In the genomic region with DNA sequence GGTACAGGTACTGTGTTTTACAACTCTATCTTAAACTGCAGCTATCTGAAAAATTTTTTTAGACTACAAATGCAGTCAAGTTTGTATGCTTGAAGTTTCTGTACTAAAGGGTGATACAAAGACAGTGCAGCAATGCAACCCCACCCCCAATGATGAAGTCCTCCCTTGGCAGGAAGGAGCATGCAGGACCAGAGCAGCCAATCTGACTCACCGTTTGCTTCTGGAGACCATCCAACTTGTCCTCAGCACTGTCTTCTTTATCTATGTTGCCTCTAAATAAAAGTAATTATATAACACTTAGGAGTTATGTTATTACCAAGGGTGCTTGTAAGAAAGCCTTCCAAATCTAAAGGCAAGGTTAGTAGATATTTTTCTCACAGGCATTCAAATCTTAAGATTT, we compare ENCODE assay signal across 13 mouse cellular contexts.
DNase-seq lines count a peak whose midpoint lies in the region; ATAC-seq lines count a peak whose summit lies in the region.
"Had no signal": no experiment of that assay in that cellular context is flagged by ENCODE, and none has a peak within 500 bp of the region (broad histone marks: within the 10 kb centered on the region; RNA-seq: fewer than 3 reads in every experiment).

No protein-coding gene starts in this region.

- no peak overlapping the region for H3K4me3 ChIP-seq in midbrain, embryonic 15.5 days
- H3K4me3 ChIP-seq: liver, embryonic 13.5 days had no signal

- H3K27me3 ChIP-seq in midbrain, embryonic 15.5 days (replicated peaks) = no peaks in the 10 kb centered on the region
- H3K27me3 ChIP-seq: liver, embryonic 13.5 days had no signal

- H3K4me2 ChIP-seq in midbrain, embryonic 15.5 days = no peak overlapping the region
- H3K4me2 ChIP-seq: liver, embryonic 13.5 days had no signal

- no peaks in the 10 kb centered on the region for H3K4me1 ChIP-seq in midbrain, embryonic 15.5 days
- H3K4me1 ChIP-seq: liver, embryonic 13.5 days had no signal

- no peaks in the 10 kb centered on the region for H3K9me3 ChIP-seq in midbrain, embryonic 15.5 days
- H3K9me3 ChIP-seq: liver, embryonic 13.5 days had no signal

- intact Hi-C loops in heart, postnatal 14 days (cut with DNase I) = no loop called here

- H3K9ac ChIP-seq in midbrain, embryonic 15.5 days = no peak overlapping the region
- H3K9ac ChIP-seq: liver, embryonic 13.5 days had no signal

- no peak for ATAC-seq in midbrain, embryonic 15.5 days (replicated peaks)
- ATAC-seq: forebrain, embryonic 16.5 days had no signal

- H3K36me3 ChIP-seq in midbrain, embryonic 15.5 days (replicated peaks) = peaks cover 24% of the 10 kb centered on the region; the same call in 1 of the 2 replicates

- no peak overlapping the region for H3K27ac ChIP-seq in midbrain, embryonic 15.5 days
- H3K27ac ChIP-seq: liver, embryonic 13.5 days had no signal

- peak; percentile 93 for DNase-seq in heart, adult 11 months
- no peak for DNase-seq in heart, postnatal 14 days
- DNase-seq in ovary, adult 18-20 months (ENCODE audit: low spot score) = peak; percentile 28
- no peak for DNase-seq in ovary, postnatal 36 days (ENCODE audit: low spot score)
- peak; percentile 48 for DNase-seq in adrenal gland, adult 8-10 months
- peak; percentile 14 to 24 for DNase-seq in cerebellum, postnatal 10 days
- DNase-seq in thymus, postnatal 14 days = no peak
- DNase-seq: gastrocnemius, postnatal 36 days; liver, embryonic 13.5 days; right cerebral cortex, postnatal 4 days; thymus, postnatal 4 days had no signal

- 82% methylated on average over 1 of the region's 1 CpGs for WGBS in midbrain, embryonic 15.5 days

Comparison
In these comparisons a context has a peak if more than half of its experiments do, and no peak if none do; other contexts are left out.
1. DNase-seq: peak in heart, adult 11 months (single experiment), ovary, adult 18-20 months (single experiment), adrenal gland, adult 8-10 months (single experiment) and cerebellum, postnatal 10 days (2 of 2); none in heart, postnatal 14 days (0 of 2), ovary, postnatal 36 days (single experiment) and thymus, postnatal 14 days (single experiment).